Mouse (Mus musculus) intestine, embryonic 15.5 days (tissue): ENCODE results near the gene Stat3. TPM values are rescaled to one million over a fixed set of nuclear protein-coding genes. Genes with fewer than 3 reads are reported as not detected.
A peak's percentile ranks its signal among the peaks of the same experiment; 100 is the strongest.

Experiments used
- ATAC-seq: fragments of 200-750 bp; cut with Nextera tagmentation; 2 replicates; pipeline ENCODE4 v1.8.0; 2017; ENCODE audit warnings: moderate TSS enrichment, moderate library complexity
- H3K27ac ChIP-seq: fragments of 300-500 bp; sonication (generic); 2 replicates; pipeline ENCODE4 v1.5.1; 2015; ENCODE audit warnings: mild to moderate bottlenecking, inconsistent platforms
- H3K27me3 ChIP-seq: fragments of 300-500 bp; sonication (generic); replicated peaks from 2 replicates; pipeline ENCODE4 v1.6.1; 2015; ENCODE audit warnings: inconsistent platforms
- H3K36me3 ChIP-seq: fragments of 300-500 bp; sonication (generic); 2 replicates; pipeline ENCODE4 v1.6.1; 2015; ENCODE audit warnings: inconsistent platforms
- H3K4me1 ChIP-seq: fragments of 300-500 bp; sonication (generic); replicated peaks from 2 replicates; pipeline ENCODE4 v1.6.1; 2015; ENCODE audit warnings: inconsistent platforms
- H3K4me2 ChIP-seq: fragments of 300-500 bp; sonication (generic); replicated peaks from 2 replicates; pipeline ENCODE4 v1.6.1; 2015; ENCODE audit warnings: mild to moderate bottlenecking, inconsistent platforms
- H3K4me3 ChIP-seq: fragments of 300-500 bp; sonication (generic); replicated peaks from 2 replicates; pipeline ENCODE4 v1.5.1; 2015; ENCODE audit warnings: inconsistent platforms
- H3K9ac ChIP-seq: fragments of 300-500 bp; sonication (generic); 2 replicates; pipeline ENCODE4 v1.6.1; 2015; ENCODE audit warnings: inconsistent platforms
- H3K9me3 ChIP-seq: fragments of 300-500 bp; sonication (generic); 2 replicates; pipeline ENCODE4 v1.6.1; 2016; ENCODE audit warnings: inconsistent platforms
- WGBS: fragments of 180-500 bp; shearing (Covaris S2); methylation state at CpG from one replicate; pipeline ENCODE4 v1.1.7; 2015; 5-methylcytosine and 5-hydroxymethylcytosine counted together
- polyA plus RNA-seq: library from polyadenylated mRNA; unstranded; fragments of >200 nt; fragmentation: Nextera tagmentation; extraction: Ambion mirVana; gene quantifications from 2 replicates; pipeline ENCODE4 v1.2.1, GENCODE M21; 2015

Gene Stat3
- polyA plus RNA-seq, 1 experiment from 2014 or later: 45.8 TPM

DNA sequence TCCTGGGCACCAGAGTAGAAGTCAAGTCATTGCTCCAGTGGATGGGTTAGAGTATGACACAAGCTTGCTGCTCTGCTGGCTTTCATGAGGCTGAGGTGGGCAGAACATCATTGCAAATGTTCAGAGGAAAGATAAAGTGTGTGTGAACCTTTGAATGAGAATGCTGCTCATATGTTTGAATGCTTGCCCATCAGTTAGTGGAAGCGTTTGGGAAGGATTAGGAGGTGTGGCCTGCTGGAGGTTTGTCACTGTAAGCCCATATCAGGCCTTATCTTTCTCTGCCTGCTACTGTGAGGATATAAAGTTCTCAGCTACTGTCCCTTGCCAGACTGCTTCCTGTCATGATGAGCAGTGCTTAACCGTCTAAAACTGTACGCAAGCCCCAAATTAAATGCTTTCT is 24.3 kb downstream of the Stat3 start:
- Histone ChIP-seq H3K27ac (no peak overlapping the region), H3K4me2 (no peak overlapping the region), H3K36me3 (no peaks in the 10 kb centered on the region), H3K9me3 (no peaks in the 10 kb centered on the region), H3K4me3 (no peak overlapping the region), H3K9ac (no peak overlapping the region), H3K4me1 (0 out of 2 replicates have a peak, but pooled peaks cover 3% of the 10 kb centered on the region), H3K27me3 (no peaks in the 10 kb centered on the region)
- 97% methylated on average over 3 of the region's 3 CpGs for WGBS
- ATAC-seq: no peak

DNA sequence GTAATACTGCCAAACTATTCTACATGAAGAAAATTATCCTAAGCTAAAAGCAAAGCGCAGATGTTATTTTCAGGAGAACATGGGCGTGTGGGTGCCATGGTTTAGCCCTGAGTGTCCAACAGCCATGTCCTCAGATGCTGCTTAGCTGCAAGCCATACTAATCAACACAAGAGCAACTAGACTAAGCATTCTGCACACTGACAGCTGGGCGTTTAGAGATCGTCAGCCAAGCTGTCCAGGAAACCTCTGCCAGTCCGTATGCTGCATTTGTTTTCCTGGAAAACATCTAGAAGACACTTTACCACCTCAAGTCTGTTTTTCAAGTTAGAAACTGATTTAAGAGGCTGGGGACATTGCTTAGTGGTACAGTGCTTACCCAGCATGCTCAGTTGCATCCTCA is 24.9 kb downstream of the Stat3 start:
- Histone ChIP-seq H3K4me3 (no peak overlapping the region), H3K4me1 (0 out of 2 replicates have a peak, but pooled peaks cover 3% of the 10 kb centered on the region), H3K27me3 (no peaks in the 10 kb centered on the region), H3K9ac (no peak overlapping the region), H3K36me3 (no peaks in the 10 kb centered on the region), H3K9me3 (no peaks in the 10 kb centered on the region), H3K27ac (no peak overlapping the region), H3K4me2 (no peak overlapping the region)
- ATAC-seq: no peak
- WGBS: 85% methylated on average over 5 of the region's 5 CpGs

DNA sequence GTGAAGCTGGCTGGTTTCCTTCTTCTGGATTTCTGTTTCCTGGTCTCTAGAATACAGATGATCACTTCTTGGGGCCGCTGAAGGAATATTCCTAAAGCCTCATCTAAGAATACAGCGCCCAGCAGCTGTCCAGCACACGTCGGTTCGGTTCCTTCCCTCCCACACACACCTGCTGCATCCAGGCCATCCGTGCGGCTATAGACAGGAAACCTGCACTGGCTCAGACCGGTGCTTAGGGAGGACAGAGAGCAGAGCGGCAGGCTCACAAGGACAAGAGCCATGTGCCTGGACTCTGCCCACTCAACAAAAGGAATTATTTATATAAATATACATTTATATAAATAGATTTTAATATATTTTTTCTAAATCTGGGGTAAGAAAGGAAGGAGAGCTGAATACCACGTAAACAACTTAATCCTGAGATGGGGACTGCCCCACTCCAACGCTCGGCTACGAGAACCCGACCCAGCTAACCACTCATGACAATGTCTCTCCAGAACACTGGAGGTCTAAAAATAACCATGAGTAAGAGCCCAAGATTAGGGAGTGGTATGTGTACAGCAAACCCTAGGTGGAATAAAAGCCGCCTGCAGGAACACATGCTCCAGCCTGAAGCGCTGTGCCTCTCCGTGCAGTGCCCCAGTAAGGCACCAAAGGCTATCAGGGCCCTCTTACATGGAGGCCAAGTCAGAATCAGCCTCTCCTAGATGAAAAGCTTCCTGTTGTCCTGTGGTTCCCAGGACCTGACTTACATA is 26.8 kb downstream of the Stat3 start:
- Histone ChIP-seq H3K36me3 (peaks cover 6% of the 10 kb centered on the region), H3K27me3 (no peaks in the 10 kb centered on the region), H3K4me3 (no peak overlapping the region), H3K9me3 (no peaks in the 10 kb centered on the region), H3K9ac (no peak overlapping the region), H3K4me1 (0 out of 2 replicates have a peak, but pooled peaks cover 3% of the 10 kb centered on the region), H3K4me2 (no peak overlapping the region), H3K27ac (no peak overlapping the region)
- ATAC-seq: 0 out of 2 replicates have a peak, but pooled peaks have one; percentile 47
- 66% methylated on average over 17 of the region's 17 CpGs for WGBS

DNA sequence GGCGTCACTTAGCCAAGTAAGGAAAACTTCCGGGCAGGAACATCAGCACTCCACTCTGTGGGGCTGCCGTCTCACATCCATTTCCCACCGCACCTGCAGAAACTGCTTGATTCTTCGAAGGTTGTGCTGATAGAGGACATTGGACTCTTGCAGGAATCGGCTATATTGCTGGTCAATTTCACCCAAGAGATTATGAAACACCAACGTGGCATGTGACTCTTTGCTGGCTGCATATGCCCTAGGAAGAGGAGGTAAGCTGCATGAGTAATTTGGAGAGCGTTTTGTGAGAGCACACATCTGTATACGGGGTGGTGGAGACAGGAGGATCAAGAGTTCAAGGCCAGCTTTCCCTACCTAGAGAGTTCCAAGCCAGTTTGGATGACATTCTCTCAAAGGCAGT is 30.8 kb downstream of the Stat3 start:
- Histone ChIP-seq H3K4me3 (no peak overlapping the region), H3K9me3 (no peaks in the 10 kb centered on the region), H3K27me3 (no peaks in the 10 kb centered on the region), H3K36me3 (peaks cover 6% of the 10 kb centered on the region), H3K27ac (no peak overlapping the region), H3K4me2 (no peak overlapping the region), H3K4me1 (0 out of 2 replicates have a peak, but pooled peaks cover 3% of the 10 kb centered on the region), H3K9ac (no peak overlapping the region)
- WGBS: 84% methylated on average over 9 of the region's 9 CpGs
- ATAC-seq: no peak

DNA sequence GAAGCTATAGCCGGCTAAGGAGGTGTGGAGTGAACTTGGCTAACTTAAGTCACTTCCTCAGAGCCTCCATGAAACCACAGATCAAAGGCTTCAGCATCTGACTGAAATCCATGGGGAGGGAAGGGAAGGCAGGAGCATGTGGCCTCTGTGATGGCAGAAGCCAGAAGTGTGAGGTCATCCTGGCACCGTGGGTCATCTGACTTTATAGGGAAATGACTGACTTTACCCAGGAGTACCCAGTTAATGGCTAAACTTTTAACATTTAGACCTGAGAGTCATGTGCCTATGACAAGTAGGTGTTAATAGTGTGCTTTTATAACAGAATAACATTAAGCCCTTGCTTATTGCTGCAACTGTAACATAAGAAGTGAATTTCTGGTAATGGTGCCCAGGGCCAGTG is 31.2 kb downstream of the Stat3 start:
- H3K4me3 ChIP-seq: no peak overlapping the region
- 69% methylated on average over 2 of the region's 2 CpGs for WGBS
- H3K4me1 ChIP-seq: 0 out of 2 replicates have a peak, but pooled peaks cover 3% of the 10 kb centered on the region
- H3K4me2 ChIP-seq: no peak overlapping the region
- H3K27ac ChIP-seq: no peak overlapping the region
- no peaks in the 10 kb centered on the region for H3K27me3 ChIP-seq
- no peak overlapping the region for H3K9ac ChIP-seq
- no peaks in the 10 kb centered on the region for H3K9me3 ChIP-seq
- H3K36me3 ChIP-seq: peaks cover 8% of the 10 kb centered on the region
- no peak for ATAC-seq

DNA sequence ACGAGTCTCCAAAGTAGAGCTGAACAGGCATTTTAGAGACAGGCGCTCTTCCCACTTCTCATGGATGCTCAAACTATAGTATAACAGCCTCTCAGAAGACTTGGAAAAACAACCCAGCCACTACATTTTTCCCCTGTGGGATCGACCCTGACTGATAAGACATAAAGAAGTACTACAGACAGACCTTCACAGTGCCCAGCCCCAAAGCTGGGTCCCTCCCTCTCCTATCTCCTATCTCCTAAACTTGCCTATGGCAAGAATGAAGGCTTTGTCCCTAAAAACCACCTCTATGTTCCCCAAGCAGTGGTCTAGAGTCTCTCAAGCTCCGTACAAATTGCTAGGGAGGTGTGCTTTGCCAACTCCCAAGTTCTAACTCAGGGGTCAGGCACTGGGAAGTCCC is 32.5 kb downstream of the Stat3 start:
- Histone ChIP-seq H3K9me3 (no peaks in the 10 kb centered on the region), H3K4me2 (no peak overlapping the region), H3K4me1 (no peaks in the 10 kb centered on the region), H3K27me3 (no peaks in the 10 kb centered on the region), H3K36me3 (peaks cover 14% of the 10 kb centered on the region), H3K9ac (no peak overlapping the region), H3K27ac (no peak overlapping the region), H3K4me3 (no peak overlapping the region)
- ATAC-seq: no peak
- 91% methylated on average over 4 of the region's 4 CpGs for whole genome bisulfite sequencing

DNA sequence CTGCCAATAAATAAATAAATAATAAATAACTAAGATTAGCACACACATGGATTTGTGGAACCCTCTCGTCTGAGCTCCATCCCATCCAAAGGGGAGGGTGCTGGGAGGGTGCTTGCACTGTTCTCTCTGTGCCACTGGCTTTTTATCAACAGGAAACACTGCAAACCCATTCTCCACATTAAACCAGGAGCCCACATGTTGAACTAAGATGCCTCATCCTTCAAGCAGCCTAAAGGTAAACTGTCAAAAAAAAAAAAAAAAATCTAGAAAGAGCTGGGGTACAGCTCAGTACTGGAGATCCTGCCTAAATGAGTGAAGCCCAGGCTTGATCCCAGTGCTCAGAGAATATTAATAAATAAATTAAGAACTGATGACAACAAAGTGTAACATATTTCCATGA is 33.4 kb downstream of the Stat3 start:
- H3K4me1 ChIP-seq: no peaks in the 10 kb centered on the region
- WGBS: 50% methylated on average over 1 of the region's 1 CpGs

DNA sequence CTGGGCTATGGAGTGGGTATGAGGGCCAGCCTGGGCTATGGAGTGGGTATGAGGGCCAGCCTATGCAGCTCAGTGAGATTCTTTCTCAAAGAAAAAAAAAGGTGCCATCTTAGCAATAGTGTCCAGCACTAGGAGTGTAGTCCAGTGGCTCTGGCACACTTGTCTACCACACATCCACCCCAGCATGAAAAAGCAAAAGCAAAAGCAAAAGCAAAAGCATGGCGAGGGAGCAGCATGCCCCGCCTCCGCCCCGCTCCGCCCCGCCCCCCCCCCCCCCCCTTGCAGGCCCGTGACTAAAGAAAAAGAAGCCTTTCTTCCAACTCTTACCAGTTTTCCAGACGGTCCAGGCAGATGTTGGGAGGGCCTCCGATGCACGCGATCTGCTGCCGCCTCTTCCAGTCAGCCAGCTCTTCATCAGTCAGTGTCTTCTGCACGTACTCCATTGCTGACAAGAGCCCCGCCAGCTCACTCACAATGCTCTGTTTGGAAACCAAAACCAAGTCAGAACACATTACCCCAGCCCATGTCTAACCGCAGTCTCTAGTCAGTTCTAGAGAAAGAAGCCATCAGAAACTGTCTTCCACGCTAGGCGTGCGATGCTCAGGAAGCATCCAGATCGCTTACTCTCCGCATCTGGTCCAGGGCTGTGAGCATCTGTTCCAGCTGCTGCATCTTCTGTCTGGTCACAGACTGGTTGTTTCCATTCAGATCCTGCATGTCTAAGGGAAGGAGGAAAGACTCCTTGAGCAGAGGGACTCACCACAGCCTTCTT is 34.6 kb downstream of the Stat3 start:
- Histone ChIP-seq H3K9me3 (no peaks in the 10 kb centered on the region), H3K9ac (no peak overlapping the region), H3K4me3 (no peak overlapping the region), H3K36me3 (peaks cover 18% of the 10 kb centered on the region), H3K27ac (no peak overlapping the region), H3K27me3 (no peaks in the 10 kb centered on the region), H3K4me2 (no peak overlapping the region), H3K4me1 (no peaks in the 10 kb centered on the region)
- WGBS: 67% methylated on average over 20 of the region's 20 CpGs
- ATAC-seq: no peak

More for the DNA sequence above, 33.4 kb downstream of the Stat3 start:
- H3K27me3 ChIP-seq: no peaks in the 10 kb centered on the region
- no peaks in the 10 kb centered on the region for H3K9me3 ChIP-seq
- H3K4me2 ChIP-seq: no peak overlapping the region
- no peak overlapping the region for H3K9ac ChIP-seq
- H3K27ac ChIP-seq: no peak overlapping the region
- no peak overlapping the region for H3K4me3 ChIP-seq
- H3K36me3 ChIP-seq: peaks cover 18% of the 10 kb centered on the region
- ATAC-seq: no peak

DNA sequence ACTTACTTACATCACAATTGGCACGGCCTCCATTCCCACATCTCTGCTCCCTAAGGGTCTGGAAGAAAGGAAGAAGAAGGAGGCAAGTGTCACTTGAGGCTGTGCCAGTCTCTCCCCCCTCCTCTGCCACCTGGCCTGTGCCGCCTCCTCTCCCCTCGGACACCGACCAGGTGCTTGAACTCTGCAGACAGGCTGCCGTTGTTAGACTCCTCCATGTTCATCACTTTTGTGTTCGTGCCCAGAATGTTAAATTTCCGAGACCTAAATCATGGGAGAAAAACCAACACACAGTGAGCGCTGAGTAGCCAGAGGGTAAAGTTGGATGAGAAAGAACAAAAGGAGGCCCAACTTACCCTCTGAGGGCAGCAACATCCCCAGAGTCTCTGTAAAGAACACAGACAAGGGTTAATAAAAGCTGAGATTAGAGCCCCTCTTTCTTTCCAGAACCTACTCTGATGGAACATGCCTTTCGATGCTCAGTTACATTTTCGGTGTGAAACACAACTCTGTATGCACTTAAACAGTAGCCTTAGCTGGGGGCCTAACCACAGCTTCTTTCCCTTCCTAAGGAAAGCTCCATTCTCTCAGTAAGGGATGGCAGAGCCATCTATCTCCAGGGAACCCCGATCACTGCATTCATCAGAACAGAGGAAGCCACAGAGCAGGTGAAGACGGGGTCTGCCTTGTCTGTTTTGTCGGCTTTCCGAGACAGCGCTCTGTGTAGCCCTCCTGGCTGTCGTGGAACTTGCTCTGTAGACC is 40.7 kb downstream of the Stat3 start:
- Histone ChIP-seq H3K4me2 (no peak overlapping the region), H3K27ac (no peak overlapping the region), H3K4me1 (peaks cover under 1% of the 10 kb centered on the region; the same call in 1 of the 2 replicates), H3K9ac (no peak overlapping the region), H3K36me3 (peaks cover 15% of the 10 kb centered on the region), H3K9me3 (no peaks in the 10 kb centered on the region), H3K4me3 (no peak overlapping the region), H3K27me3 (no peaks in the 10 kb centered on the region)
- no peak for ATAC-seq
- 82% methylated on average over 16 of the region's 16 CpGs for WGBS

DNA sequence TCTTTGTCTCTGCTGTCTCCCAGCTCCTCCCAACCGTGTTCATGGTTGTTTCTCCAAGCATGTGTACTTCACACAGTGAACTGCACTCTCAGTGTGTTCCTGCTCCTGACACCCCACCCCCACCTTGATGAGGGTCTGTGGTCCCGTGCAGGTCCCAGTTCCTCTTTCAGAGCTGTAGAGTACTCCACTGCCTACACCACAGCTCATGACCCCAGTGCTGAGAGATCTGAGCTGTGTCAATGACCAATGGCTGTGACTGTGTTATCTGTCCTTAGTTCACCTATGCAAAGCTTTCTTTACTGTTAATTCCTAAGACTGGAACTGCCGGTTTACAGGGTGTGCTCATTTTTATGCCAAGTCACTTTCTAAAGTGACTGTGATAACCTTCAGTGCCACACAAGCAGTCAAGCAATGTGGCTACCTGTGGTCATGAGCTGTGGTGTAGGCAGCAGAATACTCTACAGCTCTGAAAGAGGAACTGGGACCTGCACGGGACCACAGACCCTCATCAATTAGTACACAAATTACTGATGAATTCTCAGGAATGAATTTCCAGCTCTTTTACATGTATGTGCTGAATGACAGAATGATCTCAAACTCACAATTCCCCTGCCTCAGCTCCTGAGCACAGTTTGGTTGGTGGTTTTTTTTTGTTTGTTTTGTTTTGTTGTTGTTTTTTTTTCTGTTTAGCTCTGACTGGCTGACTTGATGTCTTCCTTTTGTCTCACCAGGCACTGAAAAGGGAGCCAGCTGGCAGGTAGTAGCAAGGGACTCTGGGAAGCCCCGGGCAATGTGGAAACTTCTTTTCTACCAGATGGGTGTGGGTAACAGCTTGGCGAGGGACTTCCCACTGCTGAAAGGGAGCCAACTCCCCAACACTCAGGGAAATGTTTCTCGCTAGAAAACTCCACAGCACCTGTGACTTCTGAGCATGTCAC is 41.8 kb downstream of the Stat3 start:
- no peak overlapping the region for H3K27ac ChIP-seq
- H3K36me3 ChIP-seq: peaks cover 13% of the 10 kb centered on the region
- no peak overlapping the region for H3K4me3 ChIP-seq
- no peak for ATAC-seq
- WGBS: 86% methylated on average over 7 of the region's 7 CpGs
- no peaks in the 10 kb centered on the region for H3K27me3 ChIP-seq
- no peak overlapping the region for H3K4me2 ChIP-seq
- H3K9ac ChIP-seq: no peak overlapping the region
- H3K4me1 ChIP-seq: peaks cover 2% of the 10 kb centered on the region; the same call in 1 of the 2 replicates
- H3K9me3 ChIP-seq: no peaks in the 10 kb centered on the region

DNA sequence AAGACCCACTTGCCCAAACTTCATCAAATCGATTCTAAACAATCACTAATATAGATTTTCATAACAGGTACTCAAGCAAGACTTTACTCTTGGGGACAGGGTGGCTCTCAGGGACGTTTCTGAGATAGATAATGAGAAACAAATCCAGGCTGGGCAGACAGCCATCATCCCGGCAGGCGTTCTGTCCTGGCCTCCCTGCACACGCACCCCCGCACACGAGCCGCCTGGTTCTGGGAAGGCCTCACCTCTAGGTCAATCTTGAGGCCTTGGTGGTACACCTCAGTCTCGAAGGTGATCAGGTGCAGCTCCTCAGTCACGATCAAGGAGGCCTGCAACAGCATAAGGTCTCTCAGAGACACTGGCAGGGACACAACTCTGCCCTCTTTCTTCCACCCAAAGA is 43.3 kb downstream of the Stat3 start:
- no peak for ATAC-seq
- Histone ChIP-seq H3K36me3 (peaks cover 6% of the 10 kb centered on the region; the same call in 1 of the 2 replicates), H3K4me1 (peaks cover 2% of the 10 kb centered on the region; the same call in 1 of the 2 replicates), H3K9me3 (no peaks in the 10 kb centered on the region), H3K4me2 (no peak overlapping the region), H3K4me3 (no peak overlapping the region), H3K9ac (no peak overlapping the region), H3K27me3 (no peaks in the 10 kb centered on the region), H3K27ac (no peak overlapping the region)
- WGBS: 82% methylated on average over 10 of the region's 10 CpGs
